Mouse (Mus musculus): Measurements from ENCODE around the gene Upf2.
"Not testable (repeated sequence)": the region's sequence is repeated elsewhere in the genome, so short reads cannot be mapped to it uniquely, and the experiment has no call there.

Upf2 gene

GRCm38 (mm10) chr2:6071598-6072440 lies 120.5 kb downstream of the Upf2 start:
- peak; percentile 93 for DNase-seq (ENCODE audit: low spot score)

- peak; percentile 63 for DNase-seq (ENCODE audit: low spot score)
Observed at GRCm38 (mm10) chr2:6072685-6073260, 121.5 kb downstream of the Upf2 start.

- peak; percentile 82 for DNase-seq (ENCODE audit: low spot score)
Observed at GRCm38 (mm10) chr2:6074891-6075529, 123.7 kb downstream of the Upf2 start.

GRCm38 (mm10) chr2:6075530-6075896 lies 124.2 kb downstream of the Upf2 start:
- peak; percentile 14 for DNase-seq (ENCODE audit: low spot score)

GRCm38 (mm10) chr2:6080037-6080436 lies 128.8 kb downstream of the Upf2 start:
- DNase-seq (ENCODE audit: low spot score), result no peak

- no peak for DNase-seq (ENCODE audit: low spot score)
Observed at GRCm38 (mm10) chr2:6081108-6081507, 129.8 kb downstream of the Upf2 start.

GRCm38 (mm10) chr2:6082615-6083014 lies 131.3 kb downstream of the Upf2 start:
- no peak for DNase-seq (ENCODE audit: low spot score)

- DNase-seq (ENCODE audit: low spot score), result peak; percentile 32
Observed at GRCm38 (mm10) chr2:6083696-6084095, 132.4 kb downstream of the Upf2 start.

GRCm38 (mm10) chr2:6085622-6086530 lies 134.6 kb downstream of the Upf2 start:
- DNase-seq (ENCODE audit: low spot score), result no peak

- no peak for DNase-seq (ENCODE audit: low spot score)
Observed at GRCm38 (mm10) chr2:6087151-6087550, 135.9 kb downstream of the Upf2 start.

- DNase-seq (ENCODE audit: low spot score), result not testable (repeated sequence)
Observed at GRCm38 (mm10) chr2:6089941-6090340, 138.7 kb downstream of the Upf2 start.

GRCm38 (mm10) chr2:6097113-6097716 lies 145.9 kb downstream of the Upf2 start:
- no peak for DNase-seq (ENCODE audit: low spot score)

GRCm38 (mm10) chr2:6098924-6099323 lies 147.7 kb downstream of the Upf2 start:
- no peak for DNase-seq (ENCODE audit: low spot score)

GRCm38 (mm10) chr2:6099443-6099842 lies 148.2 kb downstream of the Upf2 start:
- DNase-seq (ENCODE audit: low spot score), result no peak

GRCm38 (mm10) chr2:6100027-6100749 lies 148.9 kb downstream of the Upf2 start:
- no peak for DNase-seq (ENCODE audit: low spot score)

- DNase-seq (ENCODE audit: low spot score), result no peak
Observed at GRCm38 (mm10) chr2:6100755-6101154, 149.5 kb downstream of the Upf2 start.

GRCm38 (mm10) chr2:6105437-6105836 lies 154.2 kb downstream of the Upf2 start:
- DNase-seq (ENCODE audit: low spot score), result no peak

Measured in yolk sac, embryonic 10.5 days (tissue).